Mouse (Mus musculus) kidney, adult 2 months (tissue): ENCODE measurements around the gene Smarca2.

Source experiments
- CTCF ChIP-seq: fragments of 200-500 bp; conservative IDR thresholded peaks from 2 replicates; pipeline ENCODE4 v1.5.1; 2011; ENCODE audit warnings: low read depth, mild to moderate bottlenecking, control low read depth, low read length, moderate library complexity, mixed read lengths; ENCODE audit not compliant: insufficient read depth, insufficient read length
- POLR2A ChIP-seq: fragments of 200-500 bp; IDR thresholded peaks from one replicate; pipeline ENCODE4 v1.6.1; 2011; ENCODE audit warnings: low read depth, low read length, control low read depth

- TF ChIP-seq CTCF: no peak
- no peak for TF ChIP-seq POLR2A
These were observed 128.8 kb downstream of the Smarca2 start for GRCm38 (mm10) chr19:26733546-26734100.
